Mouse (Mus musculus): ENCODE measurements around the gene Phf21a.
"Not testable (repeated sequence)": the region's sequence is repeated elsewhere in the genome, so short reads cannot be mapped to it uniquely, and the experiment has no call there.

The Phf21a gene

DNA sequence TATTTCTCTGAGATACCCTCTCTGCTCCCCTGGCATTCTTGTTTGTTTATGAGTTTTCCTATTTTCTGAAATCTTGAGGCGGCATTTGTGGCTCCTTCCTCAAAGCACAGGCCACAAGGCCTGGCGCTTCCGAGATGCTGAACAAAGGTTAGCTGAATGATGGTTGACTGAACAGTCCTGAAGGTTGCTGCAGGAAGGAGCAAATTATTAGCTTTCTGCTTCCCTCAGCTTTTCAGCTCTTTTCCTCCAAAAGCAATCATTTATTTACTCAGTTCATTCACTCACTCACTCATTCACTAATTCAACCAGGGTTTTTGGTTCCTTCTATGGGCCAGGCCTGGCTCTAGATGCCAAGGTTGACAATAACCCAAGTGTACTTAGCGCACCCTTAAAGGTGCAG is 10.7 kb upstream of the Phf21a start:
- DNase-seq (ENCODE audit: low read depth): no peak

DNA sequence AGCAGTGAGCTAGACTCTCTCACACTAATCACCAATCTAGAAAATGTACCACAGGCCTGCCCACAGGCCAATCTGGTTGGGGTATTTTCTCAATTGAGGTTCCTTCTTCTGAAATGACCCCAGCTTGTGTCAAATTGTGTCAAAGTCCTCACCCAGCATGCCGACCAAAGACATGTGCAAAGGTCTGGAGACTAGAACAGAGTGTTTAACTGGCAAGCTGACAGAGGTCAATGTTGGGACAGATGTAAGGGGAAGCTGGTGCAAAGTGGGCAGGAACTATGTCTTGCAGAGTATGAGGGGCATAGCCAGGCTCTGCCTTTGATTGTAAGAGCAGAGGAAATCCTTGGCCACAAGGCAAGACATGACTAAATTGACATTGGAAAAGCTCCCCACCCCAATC is 7.2 kb upstream of the Phf21a start:
- no peak for DNase-seq (ENCODE audit: low read depth)

DNA sequence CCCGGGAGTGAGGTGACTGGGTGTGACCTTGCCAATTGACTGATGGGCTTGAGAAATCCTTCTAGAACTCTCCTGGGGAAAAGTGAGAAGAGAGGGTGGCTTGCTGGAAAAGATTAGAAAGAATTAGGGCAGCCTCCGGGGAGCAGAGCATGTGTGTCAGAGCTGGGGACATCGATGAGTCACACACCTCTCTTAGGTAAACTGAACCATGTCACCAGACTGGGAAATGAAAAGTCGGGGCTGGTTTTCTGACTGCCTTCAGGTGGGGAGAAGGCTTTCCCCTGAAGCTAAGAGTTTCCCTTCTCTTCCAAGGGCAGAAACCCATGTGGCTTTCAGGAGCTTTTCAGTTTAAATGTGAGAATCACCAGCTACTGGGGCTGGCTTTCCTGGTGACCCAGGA is 5.9 kb upstream of the Phf21a start:
- DNase-seq (ENCODE audit: low read depth): no peak

DNA sequence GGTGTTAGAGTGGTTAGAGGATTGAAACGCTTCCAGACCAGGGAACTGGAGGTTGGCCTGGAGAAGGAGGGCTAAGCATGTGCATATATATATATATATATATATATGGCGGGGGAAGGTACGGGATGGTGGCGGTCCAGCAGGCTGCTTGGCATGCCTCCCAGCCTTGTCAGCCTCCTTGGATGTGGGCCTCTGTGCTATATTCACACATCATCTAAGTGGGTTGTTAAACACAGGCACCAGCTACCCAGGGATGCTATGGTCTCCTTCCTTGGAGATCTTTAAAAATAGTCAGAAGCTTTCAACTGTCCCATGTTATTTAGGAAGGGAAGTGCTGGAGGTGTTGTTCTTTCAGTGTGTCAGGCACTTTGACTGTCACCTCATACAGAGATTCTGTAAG is 3.1 kb upstream of the Phf21a start:
- DNase-seq (ENCODE audit: low read depth): no peak

DNA sequence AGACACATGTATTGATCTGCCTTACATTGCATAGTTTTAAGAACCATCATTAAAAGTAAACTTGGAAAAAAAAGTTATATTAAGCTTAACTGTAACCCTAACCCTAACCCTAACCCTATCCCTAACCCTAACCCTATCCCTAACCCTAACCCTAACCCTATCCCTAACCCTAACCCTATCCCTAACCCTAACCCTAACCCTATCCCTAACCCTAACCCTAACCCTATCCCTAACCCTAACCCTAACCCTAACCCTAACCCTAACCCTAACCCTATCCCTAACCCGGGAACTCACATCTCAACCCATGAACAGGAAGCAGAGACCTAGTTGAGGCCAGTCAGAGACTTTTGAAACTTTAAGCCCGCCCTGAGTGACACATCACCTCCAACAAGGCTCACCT is 586 bp downstream of the Phf21a start:
- not testable (repeated sequence) for DNase-seq (ENCODE audit: low read depth)

DNA sequence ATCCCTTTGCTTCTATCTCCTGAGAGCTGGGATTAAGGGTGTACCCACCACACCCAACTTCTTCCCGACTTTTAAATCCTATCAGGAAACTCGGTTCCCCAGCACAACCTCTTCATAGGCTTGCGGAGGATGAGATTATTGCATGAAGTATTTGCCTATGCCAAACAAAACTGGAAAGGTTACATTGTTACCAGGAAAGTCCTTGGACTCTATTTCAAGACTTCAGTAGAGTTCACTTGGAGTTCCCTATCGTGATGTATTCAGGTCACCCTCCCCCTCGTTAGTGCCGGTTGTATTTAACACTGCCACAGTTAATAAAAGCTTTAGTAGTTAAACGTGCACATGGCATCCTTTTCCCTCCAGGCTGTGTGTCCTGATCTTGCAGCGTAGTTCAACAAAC is 1.2 kb downstream of the Phf21a start:
- DNase-seq (ENCODE audit: low read depth): no peak

DNA sequence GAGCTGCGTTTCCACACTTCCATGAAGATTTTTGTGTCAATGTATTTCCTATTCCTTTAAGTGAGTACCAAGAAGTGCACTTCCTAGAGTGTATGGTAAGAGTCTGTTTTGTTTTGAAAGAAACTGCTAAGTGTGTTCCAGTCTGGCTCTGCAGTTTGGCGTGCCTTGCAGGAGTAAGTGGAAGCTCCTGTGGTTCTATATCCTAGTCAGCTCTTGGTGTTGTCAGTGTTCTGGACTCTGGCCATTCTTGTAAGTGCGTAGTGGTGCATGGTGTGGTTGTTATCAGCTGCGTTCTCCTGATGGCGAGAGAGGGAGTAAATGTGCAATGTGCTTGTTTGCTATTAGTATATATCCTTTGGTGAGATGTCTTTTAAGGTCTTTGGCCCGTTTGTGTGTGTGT is 7.9 kb downstream of the Phf21a start:
- DNase-seq (ENCODE audit: low read depth): no peak

DNA sequence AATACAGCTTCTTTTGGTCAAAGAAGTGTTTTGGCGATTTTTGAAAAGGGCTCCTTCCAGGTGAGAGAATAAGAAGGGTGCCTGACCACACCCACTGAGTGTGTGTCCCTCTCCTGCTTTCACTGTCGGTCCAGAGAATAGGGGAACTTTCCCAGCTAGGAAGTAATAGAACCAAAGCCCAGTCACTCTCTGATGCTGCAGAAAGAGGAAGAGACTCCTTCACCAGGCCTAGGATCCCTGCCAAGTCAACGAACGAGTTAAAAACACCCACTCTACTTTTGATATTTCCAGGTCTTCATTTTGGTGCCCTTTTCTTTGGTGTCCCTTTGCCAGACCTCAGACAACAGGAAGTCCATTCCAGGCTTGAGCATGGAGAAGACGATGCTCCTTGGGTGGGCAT is 31.6 kb downstream of the Phf21a start:
- DNase-seq (ENCODE audit: low read depth): no peak

DNA sequence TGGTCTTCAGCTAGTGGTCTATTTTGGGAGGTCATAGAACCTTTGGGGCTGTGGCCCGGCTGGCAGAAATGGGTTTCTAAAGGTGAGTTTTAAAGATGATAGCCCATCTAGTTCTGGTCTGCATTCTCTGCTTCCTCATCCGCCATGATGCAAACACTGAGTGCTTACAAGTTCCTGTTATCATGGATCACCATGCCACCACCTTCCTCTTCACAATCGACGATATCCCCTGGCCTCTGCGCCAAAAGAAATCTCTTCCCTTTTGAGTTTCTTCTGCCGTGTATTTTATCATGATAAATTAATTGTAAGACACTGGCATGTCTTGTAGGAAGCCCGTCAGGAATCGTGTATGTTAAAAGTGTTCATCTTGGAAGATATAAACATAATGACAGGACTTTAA is 32.4 kb downstream of the Phf21a start:
- no peak for DNase-seq (ENCODE audit: low read depth)

DNA sequence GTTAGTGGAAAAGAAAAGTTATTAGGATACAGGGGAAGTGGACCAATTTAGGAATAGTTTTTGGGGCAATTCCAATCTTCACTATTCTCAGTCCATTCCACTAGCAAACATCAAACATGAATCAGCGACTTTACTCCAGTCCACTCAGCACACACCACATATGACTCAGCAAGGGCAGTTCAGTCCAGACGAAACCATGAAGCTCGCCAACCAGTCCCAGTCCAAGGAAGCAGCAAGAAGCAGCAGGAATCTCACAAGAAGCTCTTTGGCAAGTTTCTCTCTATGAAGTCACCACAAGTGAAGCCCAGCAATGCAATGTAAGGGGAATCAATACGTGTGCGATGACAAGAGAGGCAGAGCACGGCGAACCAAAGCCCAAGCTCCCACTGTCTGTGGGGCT is 37.2 kb downstream of the Phf21a start:
- DNase-seq (ENCODE audit: low read depth): no peak

DNA sequence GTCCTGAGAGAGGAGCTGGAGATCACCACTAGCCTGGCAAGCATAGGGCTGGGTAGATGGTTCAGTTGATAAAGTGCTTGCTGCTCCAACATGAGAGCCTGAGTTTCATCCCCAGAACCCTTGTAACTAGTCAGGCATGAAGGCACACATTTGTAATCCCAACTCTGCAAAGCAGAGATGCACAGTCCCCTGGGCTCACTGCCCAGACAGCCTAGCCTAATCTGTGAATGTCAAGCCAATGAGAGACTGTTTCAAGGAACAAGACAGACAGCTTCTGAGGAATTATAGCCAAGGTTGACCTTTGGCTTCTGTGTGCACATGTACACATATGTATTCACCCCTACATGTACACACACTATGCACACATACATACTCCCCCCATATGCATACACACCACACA is 45.8 kb downstream of the Phf21a start:
- DNase-seq (ENCODE audit: low read depth): no peak

DNA sequence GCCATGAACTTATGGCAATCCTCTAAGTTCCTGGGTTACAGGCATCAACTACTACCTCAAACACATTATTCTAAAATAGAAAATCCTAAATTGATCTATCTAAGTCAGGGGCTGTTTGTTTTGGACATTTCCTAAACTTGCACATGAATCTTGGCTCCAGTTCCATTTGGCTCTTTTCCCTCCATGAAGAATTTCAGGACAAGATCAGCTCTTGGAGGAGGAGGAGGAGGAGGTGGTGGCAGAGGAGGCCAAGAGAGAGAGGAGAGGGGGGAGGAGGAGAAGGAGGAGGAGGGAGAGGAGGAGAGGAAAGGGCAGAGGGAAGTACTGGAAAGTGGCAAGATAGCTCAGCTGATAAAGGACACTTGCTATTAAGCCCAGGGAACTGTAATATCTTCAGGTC is 46.4 kb downstream of the Phf21a start:
- no peak for DNase-seq (ENCODE audit: low read depth)

DNA sequence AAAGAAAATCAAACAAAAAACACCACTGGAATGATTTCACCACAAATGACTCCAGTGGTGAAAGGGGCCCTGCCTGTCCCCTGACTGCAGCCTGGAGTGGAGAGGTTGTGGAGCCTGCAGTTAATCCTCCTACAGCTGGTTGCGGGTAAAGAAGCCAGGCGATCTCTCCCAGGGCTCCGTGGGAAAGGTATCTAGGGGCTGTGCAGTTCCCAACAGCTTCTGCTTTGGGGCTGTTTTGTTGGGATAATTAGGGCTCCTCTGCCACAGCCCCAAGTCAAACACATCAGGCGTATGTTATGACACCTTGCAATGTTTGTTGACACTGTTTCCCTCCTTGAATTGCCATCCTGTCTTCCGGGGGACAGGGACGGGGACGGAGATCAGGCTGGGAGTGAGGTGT is 47.5 kb downstream of the Phf21a start:
- no peak for DNase-seq (ENCODE audit: low read depth)

DNA sequence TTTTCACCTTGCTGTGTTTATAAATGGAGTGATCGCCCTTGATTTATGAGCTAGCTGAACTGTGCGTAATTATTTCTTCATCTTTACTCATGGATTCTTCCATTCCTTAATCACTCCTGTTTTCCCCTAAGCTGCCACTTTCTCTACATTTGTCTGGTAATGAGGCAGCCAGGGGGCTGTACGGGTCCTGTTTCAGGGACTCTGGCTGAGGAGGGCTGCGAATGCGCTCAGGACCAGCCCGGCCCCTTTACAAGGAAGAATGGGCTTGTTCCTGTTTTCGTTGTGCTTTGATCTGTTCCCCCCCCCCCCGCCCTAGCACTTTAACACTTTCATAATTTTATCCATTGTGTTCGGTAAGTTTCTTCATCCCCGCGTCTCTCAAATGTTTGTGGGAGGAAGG is 48.2 kb downstream of the Phf21a start:
- DNase-seq (ENCODE audit: low read depth): no peak

DNA sequence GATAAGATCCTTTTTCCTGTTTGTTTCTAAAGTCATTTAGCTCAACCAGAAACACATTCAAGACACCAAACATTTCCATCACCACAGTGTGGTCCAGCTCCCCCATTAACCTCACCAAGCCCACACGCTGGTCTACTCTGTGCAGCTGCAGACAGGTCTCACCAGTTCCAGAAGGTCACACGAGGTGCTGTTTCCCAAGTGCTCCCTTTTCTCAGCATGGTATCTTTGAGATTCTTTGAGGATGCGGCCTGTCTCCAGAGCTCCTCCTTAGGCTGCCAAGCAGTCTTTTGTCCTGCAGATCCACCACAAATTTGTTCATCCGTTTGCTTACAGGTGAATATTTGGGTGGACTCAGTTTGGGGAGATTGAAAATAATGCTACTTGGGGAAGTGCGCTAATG is 51.0 kb downstream of the Phf21a start:
- DNase-seq (ENCODE audit: low read depth): no peak

DNA sequence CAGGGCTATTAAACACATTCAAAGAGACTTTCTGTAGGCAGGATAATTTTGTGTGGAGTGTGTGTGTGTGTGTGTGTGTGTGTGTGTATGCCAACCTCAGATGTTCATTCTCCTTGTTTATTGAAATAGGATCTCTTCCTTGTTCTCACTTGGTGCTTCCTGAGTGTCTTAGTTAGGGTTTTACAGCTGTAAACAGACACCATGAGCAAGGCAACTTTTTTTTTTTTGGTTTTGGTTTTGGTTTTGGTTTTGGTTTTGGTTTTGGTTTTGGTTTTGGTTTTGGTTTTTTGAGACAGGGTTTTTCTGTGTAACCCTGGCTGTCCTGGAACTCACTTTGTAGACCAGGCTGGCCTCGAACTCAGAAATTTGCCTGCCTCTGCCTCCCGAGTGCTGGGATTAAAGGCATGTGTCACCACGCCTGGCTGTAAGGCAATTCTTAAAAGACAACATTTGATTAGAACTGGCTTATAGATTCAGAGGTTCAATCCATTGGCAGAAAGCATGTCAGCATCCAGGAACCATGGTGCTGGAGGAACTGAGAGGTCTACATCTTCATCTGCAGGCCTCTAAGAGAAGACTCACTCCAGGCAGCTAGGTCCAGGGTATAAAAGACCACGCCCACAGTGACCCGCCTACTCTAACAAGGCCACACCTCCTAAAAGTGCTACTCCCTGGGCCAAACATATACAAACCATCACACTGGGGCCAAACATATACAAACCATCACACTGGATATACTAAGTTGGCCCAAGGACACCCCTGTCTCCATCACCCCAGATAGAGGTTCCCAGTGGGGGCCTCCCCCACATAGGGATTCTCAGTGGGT is 55.2 kb downstream of the Phf21a start:
- peak; percentile 11 for DNase-seq (ENCODE audit: low read depth)

DNA sequence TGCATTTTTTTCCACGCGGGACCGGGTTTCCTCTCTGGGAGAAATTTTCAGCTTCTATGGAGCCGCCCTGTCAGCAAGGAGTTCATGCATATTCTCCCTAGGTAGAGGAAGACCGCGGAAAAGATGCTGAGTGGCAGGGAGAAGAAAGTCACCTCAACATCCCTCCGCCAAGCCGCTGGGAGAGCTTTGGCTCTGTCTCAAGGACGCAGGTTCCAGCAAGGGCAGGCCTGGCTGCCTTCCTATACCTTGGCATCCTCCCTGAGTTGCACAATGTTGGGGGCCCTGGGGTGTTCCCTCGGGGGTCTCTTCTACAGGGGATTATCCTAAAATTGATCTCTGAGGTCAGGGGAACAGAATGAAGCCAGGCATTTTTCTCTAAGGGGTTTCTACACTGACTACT is 71.4 kb downstream of the Phf21a start:
- no peak for DNase-seq (ENCODE audit: low read depth)

DNA sequence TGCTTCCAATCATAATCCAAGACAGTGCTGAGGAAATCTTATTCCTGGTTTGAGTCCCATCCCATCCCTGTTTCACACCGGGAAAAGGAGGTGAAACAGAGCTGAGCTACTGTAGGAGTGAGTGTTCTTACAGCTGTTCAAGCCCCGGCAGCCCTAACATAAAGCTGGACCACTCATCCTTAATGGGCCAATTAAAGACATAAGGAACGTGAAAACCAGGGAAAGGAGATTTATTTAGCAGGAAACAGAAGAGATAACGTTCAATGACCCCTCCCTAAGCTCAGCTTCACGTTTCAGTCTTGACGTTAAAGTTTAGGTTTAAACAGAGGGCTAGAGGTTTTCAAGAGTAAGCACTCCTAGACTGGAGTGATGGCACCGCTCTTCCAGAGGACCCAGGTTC is 74.0 kb downstream of the Phf21a start:
- DNase-seq (ENCODE audit: low read depth): no peak

DNA sequence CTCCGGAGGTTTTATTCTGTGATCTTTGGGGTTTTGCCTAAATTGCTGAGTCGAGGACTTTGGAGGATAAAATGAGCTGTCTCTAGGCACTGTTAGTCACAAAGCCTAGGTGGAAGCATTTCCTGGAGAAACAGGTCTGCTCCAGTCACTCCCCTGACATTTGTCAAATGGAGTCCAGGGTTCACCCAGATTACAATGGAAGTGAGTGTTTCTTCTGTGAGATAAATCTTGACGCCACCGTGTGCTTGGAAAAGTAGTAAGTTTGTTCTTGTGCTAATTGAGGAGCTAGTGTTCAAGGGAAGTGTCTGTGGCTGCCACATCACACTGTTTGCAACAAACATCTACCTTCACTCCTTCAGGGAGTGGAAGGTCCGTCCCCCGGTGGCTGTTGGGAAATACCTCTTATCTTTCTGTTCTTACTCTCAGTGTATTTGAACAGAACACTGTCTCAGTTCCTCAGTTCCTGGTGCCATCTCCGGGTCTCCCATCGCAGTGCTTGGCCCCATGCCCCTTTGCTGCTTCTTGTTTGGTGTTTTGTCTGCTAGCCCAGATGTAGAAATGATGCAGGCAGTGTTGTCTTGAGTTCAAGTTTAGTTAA is 78.2 kb downstream of the Phf21a start:
- DNase-seq (ENCODE audit: low read depth): no peak

DNA sequence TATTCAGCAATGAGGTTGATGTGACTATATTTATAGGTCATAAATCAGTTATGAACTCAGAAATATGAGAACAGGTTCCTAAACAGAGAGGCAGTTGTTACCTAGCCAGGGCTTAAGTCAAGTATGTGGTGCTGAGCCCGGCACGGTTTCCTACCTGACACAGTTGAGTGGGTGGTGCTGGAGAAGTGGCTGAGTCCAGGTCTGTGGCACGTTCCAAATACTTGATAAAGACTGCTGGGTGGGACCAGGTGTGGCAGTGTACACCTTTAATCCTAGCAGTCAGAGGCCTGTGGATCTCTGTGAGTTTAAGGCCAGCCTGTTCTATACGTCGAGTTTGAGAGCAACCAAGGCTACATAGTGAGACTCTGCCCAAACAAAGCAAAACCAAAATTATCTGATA is 79.4 kb downstream of the Phf21a start:
- no peak for DNase-seq (ENCODE audit: low read depth)

DNA sequence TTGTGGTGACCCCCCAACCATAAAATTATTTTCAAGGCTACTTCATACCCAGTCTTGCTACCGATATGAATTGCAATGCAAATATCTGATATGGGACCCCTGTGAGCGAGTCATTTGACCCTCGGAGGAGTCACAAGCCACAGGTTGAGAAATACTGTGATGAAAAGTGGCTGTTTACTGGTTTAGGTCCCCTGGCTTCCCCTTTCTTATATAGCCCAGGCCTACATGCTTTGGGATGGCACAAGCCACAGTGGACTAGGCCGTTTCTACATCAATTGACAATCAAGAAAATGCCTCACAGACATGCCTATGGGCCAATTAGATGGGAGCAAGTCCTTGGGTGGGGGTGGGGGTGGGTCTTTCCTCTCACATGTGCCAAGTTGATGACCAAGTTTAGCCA is 80.3 kb downstream of the Phf21a start:
- no peak for DNase-seq (ENCODE audit: low read depth)

DNA sequence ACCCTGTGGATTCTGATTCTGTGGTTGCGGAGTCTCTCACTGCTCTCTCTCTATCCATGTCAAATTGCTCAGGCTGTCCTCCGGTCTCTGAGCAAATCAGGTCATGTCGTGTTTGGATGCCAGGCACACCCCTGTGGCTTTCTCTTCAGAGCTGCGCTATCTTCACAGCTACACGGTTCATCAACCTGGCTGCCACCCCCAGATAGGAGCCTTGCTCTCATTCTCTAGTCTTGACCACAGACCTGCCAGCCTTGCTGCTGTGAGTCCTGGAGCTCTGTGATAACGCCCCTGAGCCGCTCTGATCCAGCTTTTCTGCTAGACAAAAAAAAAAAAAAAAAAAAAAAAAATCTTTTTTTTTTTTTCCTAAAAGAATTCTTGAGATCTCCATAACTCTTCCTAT is 81.3 kb downstream of the Phf21a start:
- DNase-seq (ENCODE audit: low read depth): peak; percentile 83

DNA sequence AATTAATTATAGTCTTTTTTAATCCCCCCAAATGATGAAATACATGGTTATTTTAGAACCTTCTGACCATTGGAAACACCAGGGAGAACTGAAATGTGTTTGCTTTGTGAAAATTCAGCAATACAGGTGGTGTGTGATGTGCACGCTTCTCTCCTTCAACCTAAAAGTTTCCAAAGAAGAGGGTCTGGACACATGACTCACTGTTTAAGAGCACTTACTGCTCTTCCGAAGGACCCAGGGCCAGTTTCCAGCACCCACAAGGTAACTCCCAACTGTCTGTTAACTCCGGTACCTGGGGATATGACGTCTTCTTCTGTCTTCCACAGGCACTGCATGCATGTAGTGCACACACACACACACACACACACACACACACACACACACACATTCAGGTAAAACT is 82.1 kb downstream of the Phf21a start:
- DNase-seq (ENCODE audit: low read depth): no peak

DNA sequence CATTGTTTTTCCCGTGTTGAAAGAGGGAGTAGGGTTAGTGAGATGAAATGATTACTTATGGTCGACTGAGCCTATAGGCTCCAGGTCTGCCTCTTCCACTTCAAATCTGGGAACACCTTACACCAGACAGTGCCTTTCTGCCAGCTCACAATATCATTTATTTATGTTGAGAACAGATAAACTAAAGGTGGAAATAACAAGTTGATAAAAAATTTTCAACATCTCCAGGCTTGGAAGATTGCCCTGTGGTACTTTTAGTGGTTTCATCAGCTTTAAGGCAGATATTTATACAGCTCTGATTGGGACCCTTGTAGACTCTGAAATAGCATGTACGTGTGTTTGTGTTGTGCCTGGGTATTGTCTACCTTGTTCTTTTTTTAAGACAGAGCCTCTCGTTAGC is 83.4 kb downstream of the Phf21a start:
- no peak for DNase-seq (ENCODE audit: low read depth)
